Mouse (Mus musculus): ENCODE results near the gene Cxadr. TPM values are rescaled to one million over a fixed set of nuclear protein-coding genes. Genes with fewer than 3 reads are reported as not detected.
A peak's percentile ranks its signal among the peaks of the same experiment; 100 is the strongest.

Cxadr gene
- total and polyA plus RNA-seq, 3 experiments, result 13.8 to 43.8 (median 40.5) TPM

DNA sequence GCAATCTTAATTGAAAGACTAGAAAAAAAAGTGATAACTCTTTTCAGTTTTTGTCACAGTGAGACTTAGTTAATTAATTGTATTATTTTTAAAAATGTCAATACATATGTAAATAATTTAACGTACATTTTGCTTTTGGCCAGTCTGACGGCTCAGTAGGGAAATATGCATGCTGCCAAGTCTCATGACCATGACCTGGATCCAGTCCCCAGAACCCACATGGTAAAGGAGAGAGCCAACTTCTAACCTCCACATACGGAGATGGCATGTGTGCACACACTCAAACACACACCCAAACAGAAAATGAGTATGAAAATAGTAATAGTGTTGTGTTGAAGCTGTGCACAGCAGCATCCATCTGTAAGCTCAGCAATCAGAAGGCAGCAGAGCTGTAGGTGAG, 88.7 kb downstream of the Cxadr start:
- Histone ChIP-seq H3K9ac (ENCODE audit: low read depth, low read length) (no peak overlapping the region), H3K27me3 (ENCODE audit: control insufficient read depth, insufficient read depth, low read length) (no peaks in the 10 kb centered on the region), H3K79me2 (replicated peaks; ENCODE audit: control insufficient read depth, insufficient read depth, low read length) (no peaks in the 10 kb centered on the region), H3K36me3 (ENCODE audit: control insufficient read depth, insufficient read depth, low read length) (peaks cover 10% of the 10 kb centered on the region), H3K27ac (no peak overlapping the region), H3K4me1 (ENCODE audit: control insufficient read depth, insufficient read depth, low read length) (peaks cover 2% of the 10 kb centered on the region), H3K4me3 (no peak overlapping the region)
- intact Hi-C loops (cut with DNase I), result loop anchor here (5.0 kb wide), 1 partner anchor 37 kb away; no protein-coding TSS in a partner anchor
- DNase-seq, result no peak
- no peak for TF ChIP-seq POLR2A (IDR thresholded peaks at IDR 0.05; ENCODE audit: insufficient read depth, low read depth, low read length)
- WGBS, result 70% methylated on average over 3 of the region's 3 CpGs

DNA sequence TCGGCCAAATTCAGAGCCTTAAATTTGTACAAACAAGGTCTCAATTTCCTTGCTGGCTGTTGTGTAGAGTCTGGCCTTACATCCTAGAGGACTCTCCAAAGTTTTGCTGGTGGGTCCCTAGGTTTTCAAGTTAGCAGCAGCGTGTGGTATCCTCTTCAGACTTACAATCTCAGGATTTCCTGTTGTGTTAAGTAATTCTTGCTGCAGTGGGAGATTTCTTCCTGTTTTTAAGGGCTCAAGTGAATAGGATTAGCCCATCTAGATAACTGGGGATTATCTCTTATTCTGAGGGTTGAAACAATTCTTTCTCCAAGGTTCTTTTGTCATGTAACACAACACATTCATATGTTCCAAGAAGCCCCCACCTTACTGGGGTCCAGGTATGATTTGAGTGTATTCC, 90.1 kb downstream of the Cxadr start:
- no peak for DNase-seq
- peaks cover 2% of the 10 kb centered on the region for H3K4me1 ChIP-seq (ENCODE audit: control insufficient read depth, insufficient read depth, low read length)
- no peak overlapping the region for H3K9ac ChIP-seq (ENCODE audit: low read depth, low read length)
- 41% methylated on average over 2 of the region's 2 CpGs for WGBS
- H3K27me3 ChIP-seq (ENCODE audit: control insufficient read depth, insufficient read depth, low read length), result no peaks in the 10 kb centered on the region
- TF ChIP-seq EP300 (IDR thresholded peaks at IDR 0.05; ENCODE audit: insufficient read depth, low read depth, low read length), result no peak
- TF ChIP-seq CTCF (IDR thresholded peaks at IDR 0.05), result no peak
- TF ChIP-seq POLR2A (IDR thresholded peaks at IDR 0.05; ENCODE audit: insufficient read depth, low read depth, low read length), result no peak
- peaks cover 10% of the 10 kb centered on the region for H3K36me3 ChIP-seq (ENCODE audit: control insufficient read depth, insufficient read depth, low read length)
- H3K27ac ChIP-seq, result peak overlapping the region; percentile 63
- H3K4me3 ChIP-seq, result no peak overlapping the region
- intact Hi-C loops (cut with DNase I), result loop anchor here (5.0 kb wide), 1 partner anchor 36 kb away; no protein-coding TSS in a partner anchor
- no peaks in the 10 kb centered on the region for H3K79me2 ChIP-seq (replicated peaks; ENCODE audit: control insufficient read depth, insufficient read depth, low read length)

DNA sequence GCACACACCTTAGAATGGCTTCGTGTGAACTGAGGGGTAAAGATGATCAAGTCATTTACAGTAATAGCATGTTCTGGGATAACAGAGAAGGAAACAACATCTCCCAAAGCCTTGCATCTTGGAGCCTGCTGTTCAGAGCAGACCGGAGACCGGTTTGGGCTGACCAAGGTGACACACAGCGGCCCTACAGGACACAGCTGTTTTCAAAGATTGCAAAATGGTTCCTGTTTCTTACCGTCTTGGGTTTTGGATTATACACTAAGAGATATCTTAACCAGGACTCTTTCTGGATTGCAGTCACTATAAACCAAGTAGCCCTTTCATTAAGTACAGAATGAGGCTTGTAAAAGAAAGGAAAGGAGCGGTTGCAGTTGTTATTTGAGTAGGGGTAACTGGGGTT, 97.4 kb downstream of the Cxadr start:
- no peaks in the 10 kb centered on the region for H3K27me3 ChIP-seq (ENCODE audit: control insufficient read depth, insufficient read depth, low read length)
- intact Hi-C loops (cut with DNase I), result no loop called here

DNA sequence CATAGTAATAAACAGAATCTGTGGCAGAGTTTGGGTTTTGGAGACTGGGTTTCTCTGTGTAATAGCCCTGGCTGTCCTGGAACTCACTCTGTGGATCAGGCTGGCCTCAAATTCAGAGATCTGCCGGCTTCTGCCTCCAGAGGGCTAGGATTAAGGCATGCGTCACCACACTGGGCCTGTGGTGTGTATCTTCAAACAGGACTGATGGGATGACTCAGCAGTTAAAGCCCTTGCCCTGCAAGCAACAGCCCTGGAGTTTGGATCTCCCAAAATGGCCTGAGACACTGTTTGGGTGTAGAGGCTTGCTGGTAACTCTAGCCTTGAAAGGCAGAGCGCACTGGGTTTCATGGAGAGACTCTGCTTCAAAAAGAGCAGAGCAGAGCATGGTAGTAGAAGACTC, 98.1 kb downstream of the Cxadr start:
- no peak for DNase-seq
- no peak for TF ChIP-seq CTCF (IDR thresholded peaks at IDR 0.05)
- TF ChIP-seq EP300 (IDR thresholded peaks at IDR 0.05; ENCODE audit: insufficient read depth, low read depth, low read length), result no peak
- no peak for TF ChIP-seq POLR2A (IDR thresholded peaks at IDR 0.05; ENCODE audit: insufficient read depth, low read depth, low read length)
- no peaks in the 10 kb centered on the region; the same call in 1 of the 2 replicates for H3K4me1 ChIP-seq (ENCODE audit: control insufficient read depth, insufficient read depth, low read length)
- H3K36me3 ChIP-seq (ENCODE audit: control insufficient read depth, insufficient read depth, low read length), result no peaks in the 10 kb centered on the region
- WGBS, result 89% methylated on average over 3 of the region's 3 CpGs
- H3K9ac ChIP-seq (ENCODE audit: low read depth, low read length), result no peak overlapping the region
- H3K4me3 ChIP-seq, result no peak overlapping the region
- H3K27me3 ChIP-seq (ENCODE audit: control insufficient read depth, insufficient read depth, low read length), result no peaks in the 10 kb centered on the region
- intact Hi-C loops (cut with DNase I), result no loop called here
- H3K27ac ChIP-seq, result no peak overlapping the region
- H3K79me2 ChIP-seq (replicated peaks; ENCODE audit: control insufficient read depth, insufficient read depth, low read length), result no peaks in the 10 kb centered on the region

More for the DNA sequence above, 97.4 kb downstream of the Cxadr start:
- DNase-seq, result no peak
- no peaks in the 10 kb centered on the region; the same call in 1 of the 2 replicates for H3K4me1 ChIP-seq (ENCODE audit: control insufficient read depth, insufficient read depth, low read length)
- WGBS, result 72% methylated on average over 6 of the region's 6 CpGs
- H3K4me3 ChIP-seq, result no peak overlapping the region
- TF ChIP-seq POLR2A (IDR thresholded peaks at IDR 0.05; ENCODE audit: insufficient read depth, low read depth, low read length), result no peak
- no peak for TF ChIP-seq EP300 (IDR thresholded peaks at IDR 0.05; ENCODE audit: insufficient read depth, low read depth, low read length)
- no peak for TF ChIP-seq CTCF (IDR thresholded peaks at IDR 0.05)
- H3K79me2 ChIP-seq (replicated peaks; ENCODE audit: control insufficient read depth, insufficient read depth, low read length), result no peaks in the 10 kb centered on the region
- no peaks in the 10 kb centered on the region for H3K36me3 ChIP-seq (ENCODE audit: control insufficient read depth, insufficient read depth, low read length)
- no peak overlapping the region for H3K9ac ChIP-seq (ENCODE audit: low read depth, low read length)
- no peak overlapping the region for H3K27ac ChIP-seq

DNA sequence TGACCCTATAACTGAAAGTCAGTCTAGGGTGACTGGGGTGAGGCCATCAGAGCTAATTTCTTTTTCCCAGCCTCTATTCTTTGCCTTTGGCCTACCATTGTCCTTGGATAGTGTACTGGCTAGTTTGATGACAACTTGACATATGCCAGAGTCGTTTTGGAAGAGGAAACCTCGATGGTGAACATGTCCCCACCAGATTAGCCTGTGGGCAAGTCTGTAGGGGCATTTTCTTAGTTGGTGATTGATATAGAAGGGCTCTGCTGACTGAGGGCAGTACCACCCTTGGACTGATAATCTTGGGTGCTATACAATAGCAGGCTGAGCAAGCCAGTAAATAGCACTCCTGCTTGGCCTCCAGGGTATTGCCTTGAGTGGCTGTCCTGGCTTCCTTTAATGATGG, 101.0 kb downstream of the Cxadr start:
- no peak overlapping the region for H3K9ac ChIP-seq (ENCODE audit: low read depth, low read length)
- no peak overlapping the region for H3K27ac ChIP-seq
- intact Hi-C loops (cut with DNase I), result no loop called here
- TF ChIP-seq EP300 (IDR thresholded peaks at IDR 0.05; ENCODE audit: insufficient read depth, low read depth, low read length) (no peak), CTCF (IDR thresholded peaks at IDR 0.05) (no peak), POLR2A (IDR thresholded peaks at IDR 0.05; ENCODE audit: insufficient read depth, low read depth, low read length) (no peak)
- H3K4me1 ChIP-seq (ENCODE audit: control insufficient read depth, insufficient read depth, low read length), result no peaks in the 10 kb centered on the region; the same call in 1 of the 2 replicates
- no peak for DNase-seq
- 13% methylated on average over 2 of the region's 2 CpGs for WGBS
- no peaks in the 10 kb centered on the region for H3K79me2 ChIP-seq (replicated peaks; ENCODE audit: control insufficient read depth, insufficient read depth, low read length)
- H3K4me3 ChIP-seq, result no peak overlapping the region
- no peaks in the 10 kb centered on the region for H3K27me3 ChIP-seq (ENCODE audit: control insufficient read depth, insufficient read depth, low read length)
- H3K36me3 ChIP-seq (ENCODE audit: control insufficient read depth, insufficient read depth, low read length), result no peaks in the 10 kb centered on the region

DNA sequence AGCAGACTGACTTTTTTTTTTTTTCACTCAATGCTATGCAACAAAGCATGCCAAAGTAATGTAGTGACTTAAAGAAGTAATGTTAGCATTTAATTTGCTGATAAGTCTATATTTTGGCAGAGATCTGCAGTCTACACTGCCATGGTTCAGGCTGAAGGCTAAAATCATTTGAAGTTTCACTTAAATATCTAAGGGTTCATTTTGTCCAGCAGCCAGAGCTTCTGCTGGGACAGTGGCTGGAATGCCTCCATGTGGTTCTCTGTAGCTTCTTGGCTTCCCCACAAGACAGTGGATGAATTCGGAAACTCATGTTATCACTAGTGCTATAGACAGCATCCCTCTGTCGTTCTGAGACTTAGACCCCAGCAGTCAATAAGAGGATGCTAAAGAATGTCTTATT, 105.4 kb downstream of the Cxadr start:
- intact Hi-C loops (cut with DNase I), result no loop called here
- Histone ChIP-seq H3K4me3 (no peak overlapping the region), H3K36me3 (ENCODE audit: control insufficient read depth, insufficient read depth, low read length) (no peaks in the 10 kb centered on the region), H3K4me1 (ENCODE audit: control insufficient read depth, insufficient read depth, low read length) (no peaks in the 10 kb centered on the region), H3K79me2 (replicated peaks; ENCODE audit: control insufficient read depth, insufficient read depth, low read length) (no peaks in the 10 kb centered on the region), H3K27me3 (ENCODE audit: control insufficient read depth, insufficient read depth, low read length) (no peaks in the 10 kb centered on the region), H3K9ac (ENCODE audit: low read depth, low read length) (no peak overlapping the region), H3K27ac (no peak overlapping the region)
- TF ChIP-seq CTCF (IDR thresholded peaks at IDR 0.05), result no peak
- TF ChIP-seq EP300 (IDR thresholded peaks at IDR 0.05; ENCODE audit: insufficient read depth, low read depth, low read length), result no peak
- no peak for TF ChIP-seq POLR2A (IDR thresholded peaks at IDR 0.05; ENCODE audit: insufficient read depth, low read depth, low read length)
- no peak for DNase-seq
- 35% methylated on average over 2 of the region's 2 CpGs for WGBS

Data from heart, adult 2 months (tissue).